Mouse (Mus musculus) liver, embryonic 11.5 days (tissue): ENCODE results near the gene Ppp1r12b. TPM values are rescaled to one million over a fixed set of nuclear protein-coding genes. Genes with fewer than 3 reads are reported as not detected.
A peak's percentile ranks its signal among the peaks of the same experiment; 100 is the strongest.

Source experiments
- ATAC-seq: fragments of 200-750 bp; cut with Nextera tagmentation; replicated peaks from 2 replicates; pipeline ENCODE4 v1.8.0; 2017; ENCODE audit warnings: moderate number of reproducible peaks, mild to moderate bottlenecking, moderate TSS enrichment, moderate library complexity; ENCODE audit not compliant: low FRiP score
- DNase-seq: peaks from one replicate; pipeline ENCODE4 v3.0.0-alpha.2; 2017; ENCODE audit warnings: low spot score
- H3K27ac ChIP-seq: fragments of 300-500 bp; sonication (generic); 2 replicates; pipeline ENCODE4 v1.5.1; 2014; ENCODE audit warnings: mild to moderate bottlenecking, low read depth, low read length, control low read depth
- H3K27me3 ChIP-seq: fragments of 300-500 bp; sonication (generic); replicated peaks from 2 replicates; pipeline ENCODE4 v1.6.1; 2014; ENCODE audit warnings: low read length, mixed read lengths; ENCODE audit not compliant: control insufficient read depth, insufficient read depth
- H3K36me3 ChIP-seq: fragments of 300-500 bp; sonication (generic); 2 replicates; pipeline ENCODE4 v1.6.1; 2014; ENCODE audit warnings: mild to moderate bottlenecking, low read length, moderate library complexity, mixed read lengths; ENCODE audit not compliant: control insufficient read depth, insufficient read depth
- H3K4me1 ChIP-seq: fragments of 300-500 bp; sonication (generic); replicated peaks from 2 replicates; pipeline ENCODE4 v1.6.1; 2014; ENCODE audit warnings: low read length, mixed read lengths; ENCODE audit not compliant: control insufficient read depth, insufficient read depth
- H3K4me2 ChIP-seq: fragments of 300-500 bp; sonication (generic); 2 replicates; pipeline ENCODE4 v1.6.1; 2014; ENCODE audit warnings: mild to moderate bottlenecking, control low read depth, moderate library complexity
- H3K4me3 ChIP-seq: fragments of 300-500 bp; sonication (generic); 2 replicates; pipeline ENCODE4 v1.5.1; 2014; ENCODE audit warnings: low read depth, low read length, control low read depth
- H3K9ac ChIP-seq: fragments of 300-500 bp; sonication (generic); 2 replicates; pipeline ENCODE4 v1.6.1; 2014; ENCODE audit warnings: low read depth, low read length, control low read depth
- H3K9me3 ChIP-seq: fragments of 300-500 bp; sonication (generic); 2 replicates; pipeline ENCODE4 v1.6.1; 2016; ENCODE audit warnings: low read length, inconsistent platforms, mixed read lengths; ENCODE audit not compliant: control insufficient read depth
- WGBS: fragments of 180-500 bp; shearing (Covaris S2); extraction: QIAGEN DNeasy Blood & Tissue Kit; methylation state at CpG from one replicate; pipeline ENCODE4 v1.1.7; 2014; 5-methylcytosine and 5-hydroxymethylcytosine counted together
- polyA plus RNA-seq: library from polyadenylated mRNA; unstranded; fragments of >200 nt; fragmentation: Nextera tagmentation; extraction: Ambion mirVana; gene quantifications from 2 replicates; pipeline ENCODE4 v1.2.1, GENCODE M21; 2014

Gene Ppp1r12b
- polyA plus RNA-seq, 1 experiment from 2014 or later: 4.4 TPM

GRCm38 (mm10) chr1:134791456-134791855, 164.3 kb downstream of the Ppp1r12b start:
- H3K4me3 ChIP-seq: no peak overlapping the region
- no peak overlapping the region for H3K4me2 ChIP-seq
- no peaks in the 10 kb centered on the region for H3K27me3 ChIP-seq
- no peaks in the 10 kb centered on the region for H3K36me3 ChIP-seq
- peaks cover 4% of the 10 kb centered on the region; the same call in 1 of the 2 replicates for H3K4me1 ChIP-seq
- H3K9ac ChIP-seq: no peak overlapping the region
- ATAC-seq: no peak
- DNase-seq: no peak
- no peak overlapping the region for H3K27ac ChIP-seq
- no peaks in the 10 kb centered on the region for H3K9me3 ChIP-seq

GRCm38 (mm10) chr1:134790716-134791439, 164.9 kb downstream of the Ppp1r12b start:
- Histone ChIP-seq H3K4me1 (peaks cover 4% of the 10 kb centered on the region; the same call in 1 of the 2 replicates), H3K9ac (no peak overlapping the region), H3K9me3 (no peaks in the 10 kb centered on the region), H3K4me2 (no peak overlapping the region), H3K27ac (no peak overlapping the region), H3K4me3 (no peak overlapping the region), H3K27me3 (no peaks in the 10 kb centered on the region), H3K36me3 (no peaks in the 10 kb centered on the region)
- DNase-seq (no peak), ATAC-seq (0 out of 2 replicates have a peak, but pooled peaks have one; percentile 47)
- WGBS: 72% methylated on average over 2 of the region's 2 CpGs

- DNase-seq (no peak), ATAC-seq (no peak)
- H3K9ac ChIP-seq: no peak overlapping the region
- H3K27ac ChIP-seq: no peak overlapping the region
- WGBS: 63% methylated on average over 7 of the region's 7 CpGs
- H3K36me3 ChIP-seq: no peaks in the 10 kb centered on the region
- no peaks in the 10 kb centered on the region for H3K27me3 ChIP-seq
- H3K4me2 ChIP-seq: no peak overlapping the region
- peaks cover 4% of the 10 kb centered on the region; the same call in 1 of the 2 replicates for H3K4me1 ChIP-seq
- no peaks in the 10 kb centered on the region for H3K9me3 ChIP-seq
- H3K4me3 ChIP-seq: no peak overlapping the region
Measured at GRCm38 (mm10) chr1:134788096-134788495, 167.6 kb downstream of the Ppp1r12b start.

GRCm38 (mm10) chr1:134784911-134785310, 170.8 kb downstream of the Ppp1r12b start:
- H3K4me3 ChIP-seq: no peak overlapping the region
- DNase-seq (no peak), ATAC-seq (no peak)
- H3K4me1 ChIP-seq: no peaks in the 10 kb centered on the region
- no peak overlapping the region for H3K9ac ChIP-seq
- no peaks in the 10 kb centered on the region for H3K27me3 ChIP-seq
- H3K27ac ChIP-seq: no peak overlapping the region
- WGBS: 92% methylated on average over 1 of the region's 1 CpGs
- no peaks in the 10 kb centered on the region for H3K36me3 ChIP-seq
- H3K4me2 ChIP-seq: no peak overlapping the region
- no peaks in the 10 kb centered on the region for H3K9me3 ChIP-seq

- H3K9me3 ChIP-seq: no peaks in the 10 kb centered on the region
- no peak for DNase-seq
- H3K27ac ChIP-seq: no peak overlapping the region
- no peak for ATAC-seq
- no peak overlapping the region for H3K9ac ChIP-seq
- no peaks in the 10 kb centered on the region for H3K4me1 ChIP-seq
- 71% methylated on average over 6 of the region's 6 CpGs for WGBS
- H3K27me3 ChIP-seq: no peaks in the 10 kb centered on the region
- H3K4me3 ChIP-seq: no peak overlapping the region
- no peak overlapping the region for H3K4me2 ChIP-seq
- no peaks in the 10 kb centered on the region for H3K36me3 ChIP-seq
Measured at GRCm38 (mm10) chr1:134784481-134784880, 171.3 kb downstream of the Ppp1r12b start.

GRCm38 (mm10) chr1:134783958-134784357, 171.8 kb downstream of the Ppp1r12b start:
- no peak overlapping the region for H3K4me2 ChIP-seq
- no peak overlapping the region for H3K27ac ChIP-seq
- no peaks in the 10 kb centered on the region for H3K27me3 ChIP-seq

GRCm38 (mm10) chr1:134782797-134783196, 172.9 kb downstream of the Ppp1r12b start:
- no peak overlapping the region for H3K4me2 ChIP-seq
- H3K9ac ChIP-seq: no peak overlapping the region
- H3K4me1 ChIP-seq: no peaks in the 10 kb centered on the region; the same call in 1 of the 2 replicates
- ATAC-seq: no peak
- no peaks in the 10 kb centered on the region for H3K27me3 ChIP-seq
- H3K27ac ChIP-seq: no peak overlapping the region
- no peaks in the 10 kb centered on the region for H3K36me3 ChIP-seq
- DNase-seq: no peak
- 83% methylated on average over 5 of the region's 5 CpGs for WGBS
- no peaks in the 10 kb centered on the region for H3K9me3 ChIP-seq
- H3K4me3 ChIP-seq: no peak overlapping the region

More at GRCm38 (mm10) chr1:134783958-134784357, 171.8 kb downstream of the Ppp1r12b start:
- Histone ChIP-seq H3K9me3 (no peaks in the 10 kb centered on the region), H3K36me3 (no peaks in the 10 kb centered on the region), H3K4me3 (no peak overlapping the region), H3K9ac (no peak overlapping the region), H3K4me1 (no peaks in the 10 kb centered on the region)
- DNase-seq (no peak), ATAC-seq (no peak)
- 78% methylated on average over 4 of the region's 4 CpGs for WGBS

GRCm38 (mm10) chr1:134777936-134778548, 177.7 kb downstream of the Ppp1r12b start:
- H3K27ac ChIP-seq: no peak overlapping the region
- ATAC-seq: 0 out of 2 replicates have a peak, but pooled peaks have one; percentile 23
- no peak for DNase-seq
- no peaks in the 10 kb centered on the region for H3K9me3 ChIP-seq
- H3K9ac ChIP-seq: no peak overlapping the region
- no peak overlapping the region for H3K4me2 ChIP-seq
- WGBS: 64% methylated on average over 13 of the region's 13 CpGs
- H3K27me3 ChIP-seq: no peaks in the 10 kb centered on the region
- peaks cover 8% of the 10 kb centered on the region for H3K4me1 ChIP-seq
- 0 out of 2 replicates have a peak, but pooled peaks cover 2% of the 10 kb centered on the region for H3K36me3 ChIP-seq
- H3K4me3 ChIP-seq: no peak overlapping the region
